Mouse (Mus musculus): ENCODE data around the gene Foxs1. TPM values are rescaled to one million over a fixed set of nuclear protein-coding genes. Genes with fewer than 3 reads are reported as not detected.
A peak's percentile ranks its signal among the peaks of the same experiment; 100 is the strongest.

The Foxs1 gene
- total and polyA plus RNA-seq, 2 experiments from 2014 or later: 8.4 to 8.6 TPM

DNA sequence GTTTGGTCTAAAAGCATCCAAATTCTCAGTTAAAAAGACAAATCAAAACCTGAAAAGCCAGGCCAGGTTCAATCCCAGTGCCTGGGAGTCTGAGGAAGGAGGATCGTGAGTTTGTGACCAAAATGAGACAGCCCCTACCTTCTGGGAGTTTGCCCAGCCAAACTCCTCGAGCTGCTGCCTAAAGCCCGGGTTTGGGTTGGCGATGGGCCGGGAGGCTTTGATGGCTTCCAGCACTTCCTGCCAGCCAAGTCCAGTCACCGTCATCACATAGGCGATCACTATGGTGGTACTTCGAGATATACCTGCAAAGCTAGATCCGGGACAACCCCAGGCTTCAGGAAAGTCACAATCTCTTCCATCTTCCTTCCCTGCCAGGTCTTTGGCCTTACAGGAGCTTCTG, 11.0 kb upstream of the Foxs1 start:
- DNase-seq (ENCODE audit: low spot score) (no peak), ATAC-seq (ENCODE audit: insufficient read depth, low read depth) (no peak)
- TF ChIP-seq EP300 (IDR thresholded peaks at IDR 0.05; ENCODE audit: low read depth) (no peak), CTCF (IDR thresholded peaks at IDR 0.05; ENCODE audit: low read depth) (no peak)
- Histone ChIP-seq H3K9ac (replicated peaks; ENCODE audit: low read depth, low read length) (no peak overlapping the region), H3K4me1 (ENCODE audit: control insufficient read depth, insufficient read depth) (no peaks in the 10 kb centered on the region), H3K4me2 (ENCODE audit: low read depth, low read length) (no peak overlapping the region), H3K36me3 (replicated peaks; ENCODE audit: control insufficient read depth, insufficient read depth, low read length) (no peaks in the 10 kb centered on the region), H3K27ac (ENCODE audit: low read depth) (no peak overlapping the region), H3K9me3 (replicated peaks; ENCODE audit: control insufficient read depth, low read length) (no peaks in the 10 kb centered on the region), H3K4me3 (ENCODE audit: low read depth, low read length) (no peak overlapping the region), H3K27me3 (ENCODE audit: control insufficient read depth, insufficient read depth, low read length) (peaks cover 95% of the 10 kb centered on the region)
- 52% methylated on average over 9 of the region's 9 CpGs for WGBS

DNA sequence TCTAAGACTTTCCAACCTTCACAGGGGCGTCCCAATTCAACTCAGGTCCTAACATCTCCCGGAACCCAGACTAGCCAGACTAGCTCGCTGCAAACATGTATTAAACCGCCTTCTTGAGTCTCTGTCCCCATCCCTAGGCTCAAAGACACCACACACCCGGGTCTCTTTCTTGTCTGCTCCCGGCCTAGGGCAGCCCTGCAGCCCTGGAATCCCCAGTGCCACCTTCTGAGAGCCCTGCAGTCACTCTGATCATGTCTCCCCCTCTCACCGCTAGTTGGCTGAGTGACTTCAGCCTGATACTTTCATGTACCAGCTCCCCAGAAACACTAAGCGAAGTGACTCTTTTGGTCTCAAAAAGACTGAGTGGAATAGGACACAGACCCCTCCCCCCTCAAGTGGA, 10.6 kb upstream of the Foxs1 start:
- no peak for TF ChIP-seq EP300 (IDR thresholded peaks at IDR 0.05; ENCODE audit: low read depth)
- no peak for TF ChIP-seq CTCF (IDR thresholded peaks at IDR 0.05; ENCODE audit: low read depth)
- no peak for ATAC-seq (ENCODE audit: insufficient read depth, low read depth)
- H3K9me3 ChIP-seq (replicated peaks; ENCODE audit: control insufficient read depth, low read length): no peaks in the 10 kb centered on the region
- no peak overlapping the region for H3K27ac ChIP-seq (ENCODE audit: low read depth)
- no peaks in the 10 kb centered on the region for H3K36me3 ChIP-seq (replicated peaks; ENCODE audit: control insufficient read depth, insufficient read depth, low read length)
- DNase-seq (ENCODE audit: low spot score): no peak
- peak overlapping the region; percentile 75 for H3K4me2 ChIP-seq (ENCODE audit: low read depth, low read length)
- peak overlapping the region; percentile 48 for H3K4me3 ChIP-seq (ENCODE audit: low read depth, low read length)
- no peaks in the 10 kb centered on the region for H3K4me1 ChIP-seq (ENCODE audit: control insufficient read depth, insufficient read depth)
- H3K27me3 ChIP-seq (ENCODE audit: control insufficient read depth, insufficient read depth, low read length): peaks cover 95% of the 10 kb centered on the region
- H3K9ac ChIP-seq (replicated peaks; ENCODE audit: low read depth, low read length): peak overlapping the region; percentile 27; the same call in 1 of the 2 replicates
- 12% methylated on average over 8 of the region's 8 CpGs for WGBS

DNA sequence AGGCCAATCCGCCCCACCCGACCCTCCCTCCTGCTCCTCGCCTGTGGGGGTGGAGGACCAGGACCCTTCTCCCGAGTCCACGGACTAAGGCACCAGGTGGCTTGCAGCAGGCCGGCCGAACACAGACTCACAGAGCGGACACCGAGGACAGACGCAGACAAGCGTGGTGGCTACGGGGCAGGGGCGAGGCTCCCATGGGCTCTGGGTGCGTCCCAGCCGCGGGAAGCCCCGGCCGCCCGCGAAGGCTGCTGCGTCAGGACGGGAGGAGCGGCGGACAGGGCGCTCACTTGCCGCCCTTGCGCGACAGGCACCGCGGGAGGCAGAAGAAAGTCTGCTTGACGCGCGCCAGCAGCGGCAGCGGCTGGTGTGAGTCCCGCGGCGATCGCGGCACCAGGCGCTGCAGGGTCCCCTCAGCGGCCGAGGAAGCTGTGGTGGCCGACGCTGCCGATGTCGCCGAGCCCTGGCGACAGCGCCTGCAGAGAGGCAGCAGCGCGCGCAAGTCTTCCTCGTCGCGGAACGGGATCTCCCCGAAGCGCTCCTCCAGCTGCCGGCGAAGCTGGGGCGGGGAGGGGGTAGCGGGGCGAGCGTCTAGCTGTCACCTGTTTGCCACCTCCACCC, 10.0 kb upstream of the Foxs1 start:
- TF ChIP-seq EP300 (IDR thresholded peaks at IDR 0.05; ENCODE audit: low read depth) (no peak), CTCF (IDR thresholded peaks at IDR 0.05; ENCODE audit: low read depth) (no peak)
- H3K9me3 ChIP-seq (replicated peaks; ENCODE audit: control insufficient read depth, low read length): no peaks in the 10 kb centered on the region
- H3K9ac ChIP-seq (replicated peaks; ENCODE audit: low read depth, low read length): peak overlapping the region; percentile 27; the same call in 1 of the 2 replicates
- under 1% methylated on average over 64 of the region's 65 CpGs for WGBS
- peaks cover 94% of the 10 kb centered on the region for H3K27me3 ChIP-seq (ENCODE audit: control insufficient read depth, insufficient read depth, low read length)
- H3K36me3 ChIP-seq (replicated peaks; ENCODE audit: control insufficient read depth, insufficient read depth, low read length): no peaks in the 10 kb centered on the region
- DNase-seq (ENCODE audit: low spot score): no peak
- peak overlapping the region; percentile 75 for H3K4me2 ChIP-seq (ENCODE audit: low read depth, low read length)
- no peaks in the 10 kb centered on the region for H3K4me1 ChIP-seq (ENCODE audit: control insufficient read depth, insufficient read depth)
- H3K27ac ChIP-seq (ENCODE audit: low read depth): no peak overlapping the region
- no peak for ATAC-seq (ENCODE audit: insufficient read depth, low read depth)
- H3K4me3 ChIP-seq (ENCODE audit: low read depth, low read length): peak overlapping the region; percentile 48

DNA sequence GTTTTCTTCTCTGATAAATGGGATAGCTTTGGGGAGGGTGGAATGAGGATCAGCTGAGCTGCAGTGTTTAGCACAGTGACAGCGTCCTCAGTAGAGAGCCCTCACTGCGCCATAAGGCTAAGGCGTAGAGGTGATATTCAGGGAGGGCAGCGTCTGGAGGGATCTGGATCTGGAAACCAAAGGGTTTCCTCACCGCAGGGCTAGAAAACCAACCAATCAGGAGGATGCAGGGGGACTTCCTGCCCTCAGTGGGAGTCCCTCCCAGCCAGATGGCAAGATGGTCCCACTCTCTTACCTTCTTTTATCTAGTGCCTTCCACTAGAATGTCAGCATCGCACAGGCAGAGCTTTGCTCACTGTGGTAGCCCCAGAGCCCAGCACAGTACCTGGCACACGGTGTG, 8.8 kb upstream of the Foxs1 start:
- H3K9ac ChIP-seq (replicated peaks; ENCODE audit: low read depth, low read length): no peak overlapping the region
- 12% methylated on average over 7 of the region's 7 CpGs for WGBS
- H3K4me1 ChIP-seq (ENCODE audit: control insufficient read depth, insufficient read depth): no peaks in the 10 kb centered on the region
- DNase-seq (ENCODE audit: low spot score) (no peak), ATAC-seq (ENCODE audit: insufficient read depth, low read depth) (no peak)
- no peak for TF ChIP-seq CTCF (IDR thresholded peaks at IDR 0.05; ENCODE audit: low read depth)
- no peak overlapping the region for H3K4me3 ChIP-seq (ENCODE audit: low read depth, low read length)
- no peaks in the 10 kb centered on the region for H3K36me3 ChIP-seq (replicated peaks; ENCODE audit: control insufficient read depth, insufficient read depth, low read length)
- H3K9me3 ChIP-seq (replicated peaks; ENCODE audit: control insufficient read depth, low read length): no peaks in the 10 kb centered on the region
- H3K27ac ChIP-seq (ENCODE audit: low read depth): no peak overlapping the region
- H3K4me2 ChIP-seq (ENCODE audit: low read depth, low read length): no peak overlapping the region
- peaks cover 85% of the 10 kb centered on the region for H3K27me3 ChIP-seq (ENCODE audit: control insufficient read depth, insufficient read depth, low read length)

DNA sequence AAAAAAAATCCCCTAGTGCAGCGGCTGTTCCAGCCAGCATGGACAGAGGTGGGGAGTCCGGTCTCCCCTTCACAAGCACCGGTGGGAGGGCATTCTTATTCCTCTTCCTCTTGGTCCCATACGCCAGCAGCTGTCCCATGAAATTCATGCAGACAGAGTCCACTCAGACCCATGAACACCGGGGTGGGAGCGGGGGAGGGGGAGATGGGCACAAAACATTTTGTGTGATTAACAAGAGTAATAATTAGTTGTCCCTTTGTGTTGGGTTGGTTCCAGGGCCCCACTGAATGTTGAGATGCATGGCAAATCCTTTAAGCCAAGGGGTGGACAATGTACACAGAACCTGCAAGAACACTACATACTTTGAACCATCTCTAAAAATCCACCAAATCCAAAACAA, 8.1 kb upstream of the Foxs1 start:
- no peak overlapping the region for H3K4me2 ChIP-seq (ENCODE audit: low read depth, low read length)
- TF ChIP-seq CTCF (IDR thresholded peaks at IDR 0.05; ENCODE audit: low read depth) (no peak), EP300 (IDR thresholded peaks at IDR 0.05; ENCODE audit: low read depth) (no peak)
- no peak for DNase-seq (ENCODE audit: low spot score)
- H3K27ac ChIP-seq (ENCODE audit: low read depth): no peak overlapping the region
- 82% methylated on average over 6 of the region's 6 CpGs for WGBS
- H3K9me3 ChIP-seq (replicated peaks; ENCODE audit: control insufficient read depth, low read length): no peaks in the 10 kb centered on the region
- no peak overlapping the region for H3K4me3 ChIP-seq (ENCODE audit: low read depth, low read length)
- H3K36me3 ChIP-seq (replicated peaks; ENCODE audit: control insufficient read depth, insufficient read depth, low read length): no peaks in the 10 kb centered on the region
- ATAC-seq (ENCODE audit: insufficient read depth, low read depth): no peak
- peaks cover 79% of the 10 kb centered on the region for H3K27me3 ChIP-seq (ENCODE audit: control insufficient read depth, insufficient read depth, low read length)
- no peak overlapping the region for H3K9ac ChIP-seq (replicated peaks; ENCODE audit: low read depth, low read length)
- no peaks in the 10 kb centered on the region for H3K4me1 ChIP-seq (ENCODE audit: control insufficient read depth, insufficient read depth)

DNA sequence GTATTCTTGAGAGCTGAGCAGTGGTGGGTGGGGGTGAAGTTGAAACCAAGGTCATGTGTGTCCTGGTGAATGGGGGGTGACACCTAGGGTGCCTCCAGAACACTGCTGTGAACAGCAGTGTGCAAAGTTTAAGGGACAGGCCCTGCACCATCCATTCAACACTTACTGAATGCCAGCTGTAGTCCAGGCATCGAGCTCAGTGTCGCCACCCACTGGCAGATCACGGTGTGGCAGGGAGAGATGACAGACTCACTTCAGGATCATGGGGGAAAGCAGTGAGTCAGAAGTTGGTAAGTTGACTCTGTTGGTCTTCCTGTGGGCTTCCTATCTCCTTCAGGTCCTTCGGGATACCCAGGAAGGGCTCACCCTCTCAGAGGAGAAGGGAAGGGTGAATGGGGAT, 6.8 kb upstream of the Foxs1 start:
- TF ChIP-seq EP300 (IDR thresholded peaks at IDR 0.05; ENCODE audit: low read depth): no peak
- TF ChIP-seq CTCF (IDR thresholded peaks at IDR 0.05; ENCODE audit: low read depth): peak; percentile 71
- no peak overlapping the region for H3K4me2 ChIP-seq (ENCODE audit: low read depth, low read length)
- no peaks in the 10 kb centered on the region for H3K36me3 ChIP-seq (replicated peaks; ENCODE audit: control insufficient read depth, insufficient read depth, low read length)
- H3K4me1 ChIP-seq (ENCODE audit: control insufficient read depth, insufficient read depth): no peaks in the 10 kb centered on the region
- H3K4me3 ChIP-seq (ENCODE audit: low read depth, low read length): no peak overlapping the region
- peaks cover 66% of the 10 kb centered on the region for H3K27me3 ChIP-seq (ENCODE audit: control insufficient read depth, insufficient read depth, low read length)
- WGBS: 5% methylated on average over 4 of the region's 4 CpGs
- no peak overlapping the region for H3K27ac ChIP-seq (ENCODE audit: low read depth)
- ATAC-seq (ENCODE audit: insufficient read depth, low read depth) (no peak), DNase-seq (ENCODE audit: low spot score) (no peak)
- H3K9me3 ChIP-seq (replicated peaks; ENCODE audit: control insufficient read depth, low read length): no peaks in the 10 kb centered on the region
- H3K9ac ChIP-seq (replicated peaks; ENCODE audit: low read depth, low read length): no peak overlapping the region
